Mouse (Mus musculus): ENCODE data around the gene Arl2bp. TPM values are rescaled to one million over a fixed set of nuclear protein-coding genes. Genes with fewer than 3 reads are reported as not detected.

The Arl2bp gene
- polyA plus RNA-seq, 1 experiment: 149 TPM

GRCm38 (mm10) chr8:94711160-94711718 is 44.8 kb downstream of the Arl2bp start:
- TF ChIP-seq POLR2A (IDR thresholded peaks at IDR 0.05; ENCODE audit: insufficient read depth, low read depth, low read length) (no peak), CTCF (IDR thresholded peaks at IDR 0.05; ENCODE audit: insufficient read depth, low read depth, low read length) (no peak)
- H3K4me3 ChIP-seq (ENCODE audit: insufficient read depth, low read depth, low read length): no peak overlapping the region
- H3K27ac ChIP-seq (ENCODE audit: insufficient read depth, low read depth, low read length): no peak overlapping the region
- peaks cover 16% of the 10 kb centered on the region for H3K4me1 ChIP-seq (ENCODE audit: control insufficient read depth, insufficient read depth, low read length)
- WGBS: 53% methylated on average over 5 of the region's 5 CpGs

GRCm38 (mm10) chr8:94714556-94714955 is 48.2 kb downstream of the Arl2bp start:
- no peak overlapping the region for H3K27ac ChIP-seq (ENCODE audit: insufficient read depth, low read depth, low read length)
- WGBS: 42% methylated on average over 5 of the region's 5 CpGs
- TF ChIP-seq POLR2A (IDR thresholded peaks at IDR 0.05; ENCODE audit: insufficient read depth, low read depth, low read length) (no peak), CTCF (IDR thresholded peaks at IDR 0.05; ENCODE audit: insufficient read depth, low read depth, low read length) (no peak)
- H3K4me3 ChIP-seq (ENCODE audit: insufficient read depth, low read depth, low read length): no peak overlapping the region
- H3K4me1 ChIP-seq (ENCODE audit: control insufficient read depth, insufficient read depth, low read length): peaks cover 6% of the 10 kb centered on the region

GRCm38 (mm10) chr8:94715871-94716270 is 49.5 kb downstream of the Arl2bp start:
- no peak overlapping the region for H3K27ac ChIP-seq (ENCODE audit: insufficient read depth, low read depth, low read length)
- H3K4me1 ChIP-seq (ENCODE audit: control insufficient read depth, insufficient read depth, low read length): peaks cover 6% of the 10 kb centered on the region
- no peak overlapping the region for H3K4me3 ChIP-seq (ENCODE audit: insufficient read depth, low read depth, low read length)
- TF ChIP-seq CTCF (IDR thresholded peaks at IDR 0.05; ENCODE audit: insufficient read depth, low read depth, low read length) (no peak), POLR2A (IDR thresholded peaks at IDR 0.05; ENCODE audit: insufficient read depth, low read depth, low read length) (no peak)
- 54% methylated on average over 3 of the region's 3 CpGs for WGBS

- no peak overlapping the region for H3K27ac ChIP-seq (ENCODE audit: insufficient read depth, low read depth, low read length)
- H3K4me3 ChIP-seq (ENCODE audit: insufficient read depth, low read depth, low read length): no peak overlapping the region
- WGBS: 92% methylated on average over 1 of the region's 1 CpGs
- TF ChIP-seq CTCF (IDR thresholded peaks at IDR 0.05; ENCODE audit: insufficient read depth, low read depth, low read length) (no peak), POLR2A (IDR thresholded peaks at IDR 0.05; ENCODE audit: insufficient read depth, low read depth, low read length) (no peak)
- peaks cover 4% of the 10 kb centered on the region for H3K4me1 ChIP-seq (ENCODE audit: control insufficient read depth, insufficient read depth, low read length)
Measured at GRCm38 (mm10) chr8:94716841-94717240, 50.4 kb downstream of the Arl2bp start.

Other genes starting within 250 kb of the Arl2bp start
- gene Nlrc5, start 232.2 kb upstream of the Arl2bp start, polyA plus RNA-seq (2012; ENCODE audit: insufficient read depth, insufficient read length, low replicate concordance, missing spikeins): not detected in 2 replicates
- gene Cpne2, start 133.6 kb upstream of the Arl2bp start, polyA plus RNA-seq (2012; ENCODE audit: insufficient read depth, insufficient read length, low replicate concordance, missing spikeins): not detected in 2 replicates
- 135 TPM in 1 of 2 replicates, not detected in the other for gene Rspry1, start 64.7 kb upstream of the Arl2bp start, polyA plus RNA-seq (2012; ENCODE audit: insufficient read depth, insufficient read length, low replicate concordance, missing spikeins)
- gene Fam192a, start 64.6 kb upstream of the Arl2bp start, polyA plus RNA-seq (2012; ENCODE audit: insufficient read depth, insufficient read length, low replicate concordance, missing spikeins): 692 TPM in 1 of 2 replicates, not detected in the other
- gene Pllp, start 29.7 kb downstream of the Arl2bp start, polyA plus RNA-seq (2012; ENCODE audit: insufficient read depth, insufficient read length, low replicate concordance, missing spikeins): not detected in 2 replicates
- not detected in 2 replicates for gene Ccl22, start 79.0 kb downstream of the Arl2bp start, polyA plus RNA-seq (2012; ENCODE audit: insufficient read depth, insufficient read length, low replicate concordance, missing spikeins)
- not detected in 2 replicates for gene Cx3cl1, start 105.4 kb downstream of the Arl2bp start, polyA plus RNA-seq (2012; ENCODE audit: insufficient read depth, insufficient read length, low replicate concordance, missing spikeins)
- not detected in 2 replicates for gene Ccl17, start 143.9 kb downstream of the Arl2bp start, polyA plus RNA-seq (2012; ENCODE audit: insufficient read depth, insufficient read length, low replicate concordance, missing spikeins)
- not detected in 2 replicates for gene Coq9, start 171.7 kb downstream of the Arl2bp start, polyA plus RNA-seq (2012; ENCODE audit: insufficient read depth, insufficient read length, low replicate concordance, missing spikeins)
- not detected in 2 replicates for gene Ciapin1, start 171.8 kb downstream of the Arl2bp start, polyA plus RNA-seq (2012; ENCODE audit: insufficient read depth, insufficient read length, low replicate concordance, missing spikeins)
- not detected in 2 replicates for gene Polr2c, start 190.8 kb downstream of the Arl2bp start, polyA plus RNA-seq (2012; ENCODE audit: insufficient read depth, insufficient read length, low replicate concordance, missing spikeins)
- not detected in 2 replicates for gene Dok4, start 209.7 kb downstream of the Arl2bp start, polyA plus RNA-seq (2012; ENCODE audit: insufficient read depth, insufficient read length, low replicate concordance, missing spikeins)